Mouse (Mus musculus) bone marrow, adult 2 months (tissue): ENCODE measurements around the gene Dnajc5. TPM values are rescaled to one million over a fixed set of nuclear protein-coding genes. Genes with fewer than 3 reads are reported as not detected.

Source experiments
- H3K27ac ChIP-seq: fragments of 200-500 bp; 2 replicates; pipeline ENCODE4 v1.5.1; 2012; ENCODE audit warnings: low read depth, mild to moderate bottlenecking, control low read depth, inconsistent platforms, low read length; ENCODE audit not compliant: control insufficient read depth, poor library complexity, insufficient read depth
- H3K4me1 ChIP-seq: fragments of 200-500 bp; 2 replicates; pipeline ENCODE4 v1.6.1; 2011; ENCODE audit warnings: low read length; ENCODE audit not compliant: control insufficient read depth, insufficient read depth
- H3K4me3 ChIP-seq: fragments of 200-500 bp; replicated peaks from 2 replicates; pipeline ENCODE3; 2011; ENCODE audit warnings: mild to moderate bottlenecking, low read depth, low read length, control low read depth; ENCODE audit not compliant: control insufficient read depth
- CTCF ChIP-seq: fragments of 200-500 bp; IDR thresholded peaks from 2 replicates; pipeline ENCODE4 v1.5.1; 2011; ENCODE audit warnings: low read length, control low read depth; ENCODE audit not compliant: control insufficient read depth, insufficient read depth
- POLR2A ChIP-seq: fragments of 200-500 bp; IDR thresholded peaks from 2 replicates; pipeline ENCODE4 v1.6.1; 2011; ENCODE audit warnings: low read depth, mild to moderate bottlenecking, control low read depth, low read length, borderline replicate concordance; ENCODE audit not compliant: control insufficient read depth
- WGBS: fragments of 180-500 bp; shearing (Covaris S2); methylation state at CpG from one replicate; pipeline ENCODE4 v1.1.7; 2018; 5-methylcytosine and 5-hydroxymethylcytosine counted together
- polyA plus RNA-seq: library from polyadenylated mRNA; stranded (reverse); fragments of >200 nt; gene quantifications from 2 replicates; pipeline ENCODE4 v1.2.4, GENCODE M21; 2011; ENCODE audit warnings: low replicate concordance; ENCODE audit not compliant: missing spikeins, insufficient read depth, insufficient read length

Dnajc5 gene
- polyA plus RNA-seq, 1 experiment: 43.8 TPM

GRCm38 (mm10) chr2:181579681-181580080, 59.4 kb downstream of the Dnajc5 start:
- H3K27ac ChIP-seq: no peak overlapping the region
- 74% methylated on average over 1 of the region's 1 CpGs for WGBS
- peaks cover 1% of the 10 kb centered on the region; the same call in 1 of the 2 replicates for H3K4me1 ChIP-seq
- H3K4me3 ChIP-seq: no peak overlapping the region
- TF ChIP-seq CTCF: no peak
- no peak for TF ChIP-seq POLR2A

- Histone ChIP-seq H3K4me3 (peak overlapping the region; percentile 74), H3K4me1 (peaks cover 1% of the 10 kb centered on the region; the same call in 1 of the 2 replicates), H3K27ac (peak overlapping the region; percentile 21; the same call in 1 of the 2 replicates)
- TF ChIP-seq CTCF: no peak
- TF ChIP-seq POLR2A: no peak
- WGBS: 80% methylated on average over 5 of the region's 5 CpGs
Observed at GRCm38 (mm10) chr2:181580131-181580772, 60.0 kb downstream of the Dnajc5 start.

- Histone ChIP-seq H3K27ac (peak overlapping the region; percentile 92), H3K4me3 (peak overlapping the region; percentile 74), H3K4me1 (peaks cover 1% of the 10 kb centered on the region; the same call in 1 of the 2 replicates)
- WGBS: under 1% methylated on average over 11 of the region's 11 CpGs
- peak; percentile 52; the same call in 1 of the 2 replicates for TF ChIP-seq POLR2A
- peak; percentile 98 for TF ChIP-seq CTCF
Observed at GRCm38 (mm10) chr2:181581016-181581401, 60.7 kb downstream of the Dnajc5 start.

- H3K4me1 ChIP-seq: peaks cover 1% of the 10 kb centered on the region; the same call in 1 of the 2 replicates
- peak overlapping the region; percentile 74 for H3K4me3 ChIP-seq
- TF ChIP-seq CTCF (peak; percentile 6; the same call in 1 of the 2 replicates), POLR2A (peak; percentile 68; the same call in 1 of the 2 replicates)
- peak overlapping the region; percentile 92 for H3K27ac ChIP-seq
- WGBS: under 1% methylated on average over 49 of the region's 49 CpGs
Observed at GRCm38 (mm10) chr2:181581402-181582120, 61.3 kb downstream of the Dnajc5 start.

- Histone ChIP-seq H3K4me1 (no peaks in the 10 kb centered on the region), H3K4me3 (no peak overlapping the region), H3K27ac (no peak overlapping the region)
- TF ChIP-seq POLR2A (no peak), CTCF (no peak)
- WGBS: 81% methylated on average over 2 of the region's 2 CpGs
Observed at GRCm38 (mm10) chr2:181582358-181582757, 62.1 kb downstream of the Dnajc5 start.

- no peak for TF ChIP-seq CTCF
- no peak for TF ChIP-seq POLR2A
- H3K27ac ChIP-seq: no peak overlapping the region
- 86% methylated on average over 1 of the region's 1 CpGs for WGBS
- no peaks in the 10 kb centered on the region for H3K4me1 ChIP-seq
- H3K4me3 ChIP-seq: no peak overlapping the region
Observed at GRCm38 (mm10) chr2:181582939-181583338, 62.7 kb downstream of the Dnajc5 start.

- WGBS: 76% methylated on average over 3 of the region's 3 CpGs
- TF ChIP-seq POLR2A: no peak
- TF ChIP-seq CTCF: no peak
- no peak overlapping the region for H3K27ac ChIP-seq
- H3K4me3 ChIP-seq: no peak overlapping the region
- no peaks in the 10 kb centered on the region for H3K4me1 ChIP-seq
Observed at GRCm38 (mm10) chr2:181583460-181584257, 63.4 kb downstream of the Dnajc5 start.

GRCm38 (mm10) chr2:181584411-181584942, 64.2 kb downstream of the Dnajc5 start, which contains the start of gene Uckl1:
Gene Uckl1, minus strand, starts transcription at chr2:181584892.
- 79% methylated on average over 4 of the region's 4 CpGs for WGBS
- no peaks in the 10 kb centered on the region for H3K4me1 ChIP-seq
- no peak for TF ChIP-seq CTCF
- no peak within 1 kb of the TSS for H3K27ac ChIP-seq
- no peak within 1 kb of the TSS for H3K4me3 ChIP-seq
